Mouse (Mus musculus) hematopoietic stem cell, adult 5-6 weeks (primary cell): ENCODE measurements around the gene Bcat2. TPM values are rescaled to one million over a fixed set of nuclear protein-coding genes. Genes with fewer than 3 reads are reported as not detected.

Experiments
- ATAC-seq, 2 experiments: fragments of 125-278 bp in 1 of 2; replicated peaks in 1 of 2; 2 replicates each; pipeline ENCODE4 v1.8.0; 2016 to 2017; ENCODE audit warnings: inconsistent platforms in 2 of 2, mild to moderate bottlenecking in 2 of 2, moderate number of reproducible peaks in 2 of 2, low read depth in 1 of 2, moderate TSS enrichment in 1 of 2; ENCODE audit not compliant: low FRiP score in 2 of 2, poor library complexity in 2 of 2, severe bottlenecking in 2 of 2, insufficient read depth in 1 of 2, low TSS enrichment in 1 of 2
- total RNA-seq: library from RNA; stranded (forward); fragments of 172-1452, 232-1000 nt; gene quantifications from 2 replicates; pipeline ENCODE4 v1.2.3, GENCODE M21; 2017

The Bcat2 gene
- total RNA-seq, 1 experiment from 2014 or later, result 16.4 TPM

- no peak for ATAC-seq
These were observed 29.7 kb upstream of the Bcat2 start for GRCm38 (mm10) chr7:45540213-45540612.

DNA sequence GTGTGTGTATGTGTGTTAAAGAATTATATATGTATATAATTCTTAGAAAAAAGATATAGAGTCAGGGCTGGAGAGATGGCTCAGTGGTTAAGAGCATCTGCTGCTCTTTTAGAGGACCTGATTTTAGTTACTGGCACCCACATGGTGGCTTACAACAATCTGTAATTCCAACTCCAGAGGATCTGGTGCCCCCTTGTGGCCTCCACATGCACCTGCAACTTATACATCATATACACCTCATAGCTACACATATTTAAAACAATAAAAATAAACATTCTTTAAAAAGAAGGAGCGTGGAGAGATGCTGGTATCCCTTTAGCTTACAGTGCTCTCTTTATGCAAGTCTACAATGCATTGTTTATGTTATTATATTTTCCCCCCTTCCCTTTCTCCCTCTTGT is 25.4 kb upstream of the Bcat2 start:
- no peak for ATAC-seq

DNA sequence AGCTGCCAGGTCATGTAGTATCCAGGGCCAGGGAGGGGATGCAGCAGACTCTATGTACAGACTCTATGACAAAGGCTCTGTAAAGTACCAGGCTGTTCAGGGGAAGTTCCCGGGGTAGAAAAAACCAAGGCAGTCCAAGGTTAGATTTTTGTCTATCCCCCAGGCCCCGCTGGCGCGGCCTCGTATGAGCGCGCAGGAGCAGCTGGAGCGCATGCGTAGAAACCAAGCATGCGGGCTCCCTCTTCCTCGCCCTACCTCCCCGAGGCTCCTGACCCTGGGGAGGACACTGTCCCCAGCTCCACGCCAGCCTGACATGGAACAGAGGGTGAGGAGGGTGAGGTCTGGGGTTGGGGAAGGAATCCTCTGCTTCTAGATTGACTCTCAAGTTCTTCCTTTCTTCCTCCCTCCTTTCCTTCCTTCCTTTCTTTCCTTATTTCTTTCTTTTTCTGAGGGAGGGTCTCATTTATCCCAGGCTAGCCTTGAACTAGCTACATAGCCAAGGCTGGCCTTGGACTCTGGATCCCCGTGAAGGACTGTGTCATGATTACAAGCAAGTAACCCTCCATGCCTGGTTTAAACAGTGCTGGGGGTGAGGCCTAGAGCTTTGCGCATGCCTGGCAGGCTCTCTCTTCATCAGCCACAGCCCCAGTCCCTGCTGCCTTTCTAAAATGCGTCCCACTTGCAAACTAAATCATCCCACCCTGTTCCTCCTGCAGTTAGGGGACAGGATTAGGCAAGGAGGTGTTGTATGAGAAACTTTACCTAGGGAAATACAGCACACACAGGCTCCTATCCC is 20.1 kb upstream of the Bcat2 start:
- ATAC-seq, result no peak

DNA sequence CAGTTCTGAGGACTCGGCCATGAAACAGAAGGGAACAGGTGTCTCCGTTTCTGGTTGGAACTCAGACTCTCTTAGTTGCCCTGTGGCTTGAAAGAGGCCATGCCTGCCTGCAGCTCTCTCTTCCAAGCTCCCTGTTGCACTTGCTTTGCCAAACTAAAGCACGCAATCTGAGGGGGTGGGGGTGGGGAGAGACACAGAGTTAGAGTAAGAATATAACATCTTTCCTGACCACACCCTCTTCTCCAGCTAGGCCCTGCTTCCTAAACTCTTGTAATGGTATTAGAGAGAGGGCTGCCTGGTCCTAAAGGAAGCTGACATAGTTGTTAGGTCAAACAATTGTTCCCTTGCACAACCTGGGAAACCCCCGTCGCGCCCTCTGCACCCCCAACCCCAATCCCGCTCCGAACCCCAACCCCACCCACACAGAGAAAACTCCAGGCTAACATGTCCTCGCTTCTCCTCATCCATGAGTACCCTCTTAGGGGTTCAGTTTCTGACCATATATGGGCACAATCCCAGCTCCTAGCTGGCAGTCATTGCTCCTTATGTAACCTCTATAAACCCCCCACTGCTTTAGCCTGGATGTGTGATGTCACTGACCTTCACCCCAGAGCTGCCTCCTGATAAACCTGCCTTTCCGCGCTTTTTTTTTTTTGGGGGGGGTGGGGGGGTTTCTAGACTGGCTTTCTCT is 19.0 kb upstream of the Bcat2 start:
- ATAC-seq, result no peak

GRCm38 (mm10) chr7:45551512-45551883 is 18.5 kb upstream of the Bcat2 start:
- ATAC-seq, result no peak

DNA sequence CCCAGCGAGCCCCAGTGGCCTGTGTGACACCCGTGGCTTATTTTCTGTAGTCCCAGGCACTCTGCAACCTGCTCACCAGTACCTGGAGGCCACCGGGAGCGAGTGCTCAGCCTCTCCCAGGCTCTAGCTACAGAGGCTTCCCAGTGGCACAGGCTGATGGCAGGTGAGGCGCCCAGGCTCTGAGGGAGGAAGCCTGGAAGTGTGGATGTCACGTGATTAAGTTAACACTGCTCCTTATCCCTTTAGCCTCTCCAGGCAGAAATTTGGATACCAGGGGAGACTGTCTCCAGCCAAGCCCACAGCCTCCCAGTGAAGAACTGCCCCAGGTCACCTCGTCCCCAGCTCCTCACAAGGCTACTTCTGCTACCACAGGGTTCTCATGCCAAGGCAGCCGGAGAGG is 16.4 kb upstream of the Bcat2 start:
- ATAC-seq, result no peak

DNA sequence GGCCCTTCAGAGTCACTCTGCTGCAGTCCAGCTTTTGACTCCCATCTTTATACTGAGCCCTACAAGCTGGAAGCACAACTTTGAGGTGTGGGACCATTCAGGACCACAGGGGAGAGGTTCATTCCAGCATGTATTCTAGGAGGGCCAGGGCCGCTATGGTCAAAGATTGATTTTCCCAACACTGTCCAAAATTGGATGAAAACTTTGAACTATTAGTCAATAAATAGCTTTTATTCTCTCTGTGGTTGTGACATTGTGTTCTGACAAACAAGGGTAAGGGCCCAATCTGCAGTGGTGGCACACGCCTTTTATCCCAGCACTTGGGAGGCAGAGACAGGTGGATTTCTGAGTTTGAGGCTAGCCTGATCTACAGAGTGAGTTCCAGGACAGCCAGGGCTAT is 16.0 kb upstream of the Bcat2 start:
- ATAC-seq, result no peak

DNA sequence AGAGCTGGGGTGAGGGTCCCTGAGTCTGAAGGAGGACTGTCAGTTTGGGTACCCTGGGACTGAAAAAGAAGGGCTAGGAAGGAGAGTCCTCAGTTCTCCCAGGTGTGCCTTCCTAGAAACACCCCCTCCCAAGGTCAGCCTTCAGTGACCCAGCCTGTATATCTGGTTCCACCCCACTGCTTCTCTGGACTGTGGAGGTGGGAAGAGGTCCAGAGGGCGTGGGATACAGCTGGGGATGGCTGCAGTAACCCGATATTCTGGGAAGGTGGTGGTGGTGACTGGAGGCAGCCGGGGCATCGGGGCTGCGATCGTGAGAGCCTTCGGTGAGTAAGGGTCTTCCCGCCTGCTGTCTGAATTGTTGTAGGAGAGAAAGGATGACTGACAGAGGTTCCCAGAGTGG is 15.2 kb upstream of the Bcat2 start, which contains the start of gene Hsd17b14:
Gene Hsd17b14 (plus strand): TSS at position 150 of the 400 bp plus-strand sequence.
- no peak for ATAC-seq

DNA sequence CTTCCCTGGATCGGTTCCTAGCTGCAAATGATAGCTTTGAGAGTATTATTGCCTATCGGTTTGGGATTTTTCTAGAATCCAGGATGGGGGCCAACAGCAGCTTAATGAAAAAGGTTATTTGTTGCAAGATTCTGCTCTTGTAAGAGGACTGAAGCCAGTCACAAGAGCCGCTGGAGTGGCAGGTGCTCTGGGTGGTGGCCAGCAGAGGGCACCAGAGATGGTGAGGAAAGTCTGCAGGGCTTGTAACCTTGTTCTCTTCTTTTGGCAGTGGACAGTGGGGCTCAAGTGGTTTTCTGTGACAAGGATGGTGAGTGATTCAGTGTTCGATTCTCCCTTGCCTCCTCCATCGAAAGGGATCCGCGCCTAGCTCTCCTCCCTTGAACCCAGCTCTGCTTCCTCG is 14.2 kb upstream of the Bcat2 start:
- peak; percentile 80 to 81 for ATAC-seq

- no peak for ATAC-seq
These were observed 11.0 kb upstream of the Bcat2 start for GRCm38 (mm10) chr7:45558907-45559306.

DNA sequence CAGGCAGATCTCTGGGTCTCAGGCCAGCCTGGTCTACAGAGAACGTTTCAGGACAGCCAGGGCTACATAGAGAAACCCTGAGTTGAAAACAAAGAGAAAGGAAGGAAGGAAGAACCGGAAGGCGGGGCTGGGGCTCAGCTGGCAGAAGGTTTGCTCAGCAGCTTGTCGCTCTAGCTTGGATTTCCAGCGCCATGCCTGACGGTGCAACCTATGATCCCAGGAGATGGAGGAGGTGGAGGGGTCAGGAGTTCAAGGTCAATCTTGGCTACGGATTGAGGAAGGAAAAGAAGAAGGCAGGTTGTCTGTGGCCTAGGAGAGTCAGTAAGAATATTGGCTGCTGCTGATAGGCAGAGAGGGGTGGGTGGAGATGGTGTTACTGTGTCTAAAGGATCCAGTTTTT is 9.7 kb upstream of the Bcat2 start:
- ATAC-seq, result no peak

DNA sequence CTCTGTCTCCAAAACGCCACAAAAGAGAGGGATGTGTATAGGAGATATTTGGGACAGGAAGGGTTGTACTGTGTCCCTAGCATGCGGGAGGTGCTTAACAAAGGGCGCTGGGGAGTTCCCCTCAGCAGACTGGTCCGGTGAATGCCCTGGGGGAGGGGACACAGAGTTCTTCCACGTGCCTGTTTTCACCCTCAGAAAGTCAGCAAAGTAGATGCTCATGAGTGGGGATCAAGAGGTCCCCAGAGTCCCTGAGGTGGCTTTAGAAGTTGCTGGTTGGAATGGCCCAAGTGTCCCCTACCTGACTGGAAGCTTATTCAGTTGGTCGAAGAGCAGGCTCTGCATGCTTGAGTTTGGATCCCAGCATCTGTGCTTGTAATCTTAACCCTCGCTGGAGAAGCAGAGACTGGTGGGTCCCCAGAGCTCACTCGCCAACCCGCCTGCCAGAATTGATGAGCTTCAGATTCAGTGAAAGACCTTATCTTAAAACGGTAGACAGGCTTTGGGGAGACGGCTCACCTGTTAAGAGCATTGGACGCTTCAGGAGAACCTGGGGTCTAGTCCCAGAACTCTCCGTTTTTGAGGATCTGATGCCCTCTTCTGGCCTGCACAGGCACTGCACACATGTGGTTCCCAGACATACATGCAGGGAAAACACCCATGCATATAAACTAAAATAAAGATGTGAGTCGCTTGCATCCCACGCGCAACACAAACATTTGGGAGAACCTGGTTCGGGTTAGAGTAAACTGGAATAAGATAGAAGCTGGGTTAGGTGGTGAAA is 8.9 kb upstream of the Bcat2 start:
- peak; percentile 77 to 79 for ATAC-seq

- ATAC-seq, result peak in 1 of 2 experiments; percentile 39; a peak in 1 of 4 replicates
These were observed 8.1 kb upstream of the Bcat2 start for GRCm38 (mm10) chr7:45561624-45562520.

- no peak for ATAC-seq
These were observed 5.1 kb upstream of the Bcat2 start for GRCm38 (mm10) chr7:45564811-45565210.

DNA sequence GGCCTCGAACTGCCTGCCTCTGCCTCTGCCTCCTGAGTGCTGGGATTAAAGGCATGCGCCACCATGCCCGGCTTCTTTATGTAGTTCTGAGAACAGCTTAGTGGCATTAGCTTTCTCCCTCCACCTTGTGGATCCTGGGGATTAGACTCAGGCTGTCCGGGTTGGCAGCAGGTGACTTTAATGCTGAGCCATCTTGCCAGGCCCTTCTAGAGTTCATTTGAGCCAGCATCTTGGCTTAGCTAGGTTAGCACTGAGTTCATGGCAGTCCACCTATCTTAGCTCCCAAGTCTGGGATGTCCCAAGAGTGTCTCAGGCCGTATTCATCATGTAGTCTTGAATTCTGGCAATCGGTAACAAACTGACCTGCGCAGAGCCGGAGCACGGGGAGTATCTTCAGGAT is 4.5 kb upstream of the Bcat2 start:
- no peak for ATAC-seq

GRCm38 (mm10) chr7:45567112-45567779 is 2.7 kb upstream of the Bcat2 start:
- ATAC-seq, result no peak
